Mouse (Mus musculus): ENCODE measurements around the gene Ube2f. TPM values are rescaled to one million over a fixed set of nuclear protein-coding genes. Genes with fewer than 3 reads are reported as not detected.
A peak's percentile ranks its signal among the peaks of the same experiment; 100 is the strongest.

The Ube2f gene
- total and polyA plus RNA-seq, 2 experiments from 2014 or later = 34.1 to 46.7 TPM

DNA sequence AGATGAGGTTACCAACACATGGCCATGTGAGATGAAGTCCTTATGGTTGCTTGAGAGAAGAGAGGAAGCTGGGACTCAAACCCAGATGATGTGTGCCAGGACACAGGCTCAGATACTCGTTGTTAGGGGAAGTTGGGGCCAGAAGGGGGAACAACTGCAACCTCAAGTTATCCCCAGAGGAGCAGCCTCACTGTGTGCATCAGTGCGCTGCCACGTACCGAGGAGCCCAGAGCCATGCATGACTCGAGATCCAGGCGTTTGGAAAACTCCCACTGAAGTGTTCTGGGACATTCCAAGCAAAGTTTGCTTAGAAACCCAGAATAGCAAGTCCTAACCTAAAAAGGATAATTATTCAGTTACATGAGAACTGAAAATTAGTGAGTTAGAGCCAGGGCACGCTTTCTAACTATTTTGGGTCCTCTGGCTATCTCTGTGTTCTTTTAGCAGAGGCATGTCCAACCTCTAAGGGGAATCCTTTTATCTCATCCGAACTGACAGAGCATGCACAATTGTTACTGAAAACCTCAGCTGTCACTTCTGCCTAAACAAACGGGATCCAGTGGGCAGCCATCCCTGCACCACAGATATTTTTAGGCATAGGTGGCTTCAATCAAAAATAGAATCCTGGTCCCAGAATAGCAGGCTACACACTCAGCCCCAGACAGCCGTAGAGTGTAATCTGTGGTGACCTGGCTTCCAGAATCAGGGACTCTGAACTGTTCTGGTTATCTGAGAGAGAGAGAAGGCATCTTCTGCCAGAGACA is 33.4 kb upstream of the Ube2f start:
- no peak overlapping the region for H3K4me2 ChIP-seq (ENCODE audit: low read depth, low read length)
- 0 out of 2 replicates have a peak overlapping the region, but pooled peaks have one; percentile 11 for H3K27ac ChIP-seq
- no peaks in the 10 kb centered on the region for H3K27me3 ChIP-seq (ENCODE audit: insufficient read depth, low read length)
- DNase-seq (ENCODE audit: low spot score) (no peak), ATAC-seq (no peak)
- WGBS = 45% methylated on average over 10 of the region's 10 CpGs
- H3K36me3 ChIP-seq (ENCODE audit: insufficient read depth, low read length) = no peaks in the 10 kb centered on the region
- H3K4me3 ChIP-seq (ENCODE audit: low read length) = no peak overlapping the region
- no peaks in the 10 kb centered on the region for H3K9me3 ChIP-seq (ENCODE audit: low read length)
- H3K4me1 ChIP-seq (ENCODE audit: insufficient read depth, low read length) = peaks cover 1% of the 10 kb centered on the region; the same call in 1 of the 2 replicates
- H3K9ac ChIP-seq (replicated peaks; ENCODE audit: low read length) = no peak overlapping the region
- no peak for TF ChIP-seq CTCF (IDR thresholded peaks at IDR 0.05; ENCODE audit: low read depth)

DNA sequence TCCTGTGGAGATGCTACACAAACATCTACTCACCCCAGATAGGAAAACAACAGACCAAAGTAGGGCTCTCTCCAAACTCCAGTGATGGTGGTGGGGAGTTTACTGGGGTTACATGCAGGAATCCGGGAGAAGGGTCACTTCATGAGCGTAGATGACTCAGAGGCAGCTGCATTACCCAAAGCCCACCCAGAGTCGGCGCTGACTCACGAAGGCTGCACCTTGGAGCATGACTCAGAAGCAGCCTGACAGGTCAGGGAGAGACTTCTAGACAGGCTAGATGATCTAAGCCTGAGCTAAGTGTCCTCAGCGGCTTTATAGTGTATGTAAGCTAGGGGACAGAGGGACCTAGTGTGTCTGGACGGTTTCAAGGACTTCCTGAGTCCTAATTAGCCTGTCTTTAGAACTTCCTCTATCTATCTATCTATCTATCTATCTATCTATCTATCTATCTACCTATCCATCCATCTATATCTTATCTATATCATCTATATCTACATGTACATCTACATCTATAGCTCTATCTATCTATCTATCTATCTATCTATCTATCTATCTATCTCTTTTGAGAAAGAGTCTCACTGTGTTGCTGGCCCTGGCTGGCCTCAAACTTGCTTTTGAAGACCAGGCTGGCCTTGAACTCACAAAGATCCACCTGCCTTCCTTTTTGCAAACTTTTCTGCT is 30.3 kb upstream of the Ube2f start:
- ATAC-seq (no peak), DNase-seq (ENCODE audit: low spot score) (no peak)
- H3K36me3 ChIP-seq (ENCODE audit: insufficient read depth, low read length) = no peaks in the 10 kb centered on the region
- no peak for TF ChIP-seq CTCF (IDR thresholded peaks at IDR 0.05; ENCODE audit: low read depth)
- WGBS = 85% methylated on average over 7 of the region's 7 CpGs
- H3K9ac ChIP-seq (replicated peaks; ENCODE audit: low read length) = no peak overlapping the region
- no peaks in the 10 kb centered on the region for H3K27me3 ChIP-seq (ENCODE audit: insufficient read depth, low read length)
- no peak overlapping the region for H3K4me2 ChIP-seq (ENCODE audit: low read depth, low read length)
- no peaks in the 10 kb centered on the region for H3K9me3 ChIP-seq (ENCODE audit: low read length)
- H3K4me3 ChIP-seq (ENCODE audit: low read length) = no peak overlapping the region
- H3K27ac ChIP-seq = no peak overlapping the region
- no peaks in the 10 kb centered on the region for H3K4me1 ChIP-seq (ENCODE audit: insufficient read depth, low read length)

DNA sequence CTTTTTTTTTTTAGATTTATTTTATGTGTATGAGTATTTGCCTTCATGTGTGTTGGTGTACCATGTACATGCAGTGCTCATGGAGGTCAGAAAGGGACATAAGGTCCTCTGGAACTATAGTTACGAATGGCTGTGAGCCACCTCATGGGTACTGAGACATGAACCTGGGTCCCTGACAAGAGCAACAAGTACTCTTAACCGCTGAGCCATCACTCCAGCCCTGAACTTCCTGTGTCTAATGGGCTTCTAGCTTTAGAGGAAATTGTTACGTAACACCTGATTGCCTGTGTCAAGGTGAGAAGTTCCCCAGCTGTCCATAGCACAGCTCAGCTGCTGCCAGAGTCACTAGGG is 29.8 kb upstream of the Ube2f start:
- H3K9me3 ChIP-seq (ENCODE audit: low read length) = no peaks in the 10 kb centered on the region
- TF ChIP-seq CTCF (IDR thresholded peaks at IDR 0.05; ENCODE audit: low read depth) = no peak
- H3K4me2 ChIP-seq (ENCODE audit: low read depth, low read length) = no peak overlapping the region
- H3K36me3 ChIP-seq (ENCODE audit: insufficient read depth, low read length) = no peaks in the 10 kb centered on the region
- DNase-seq (ENCODE audit: low spot score) = no peak
- H3K4me3 ChIP-seq (ENCODE audit: low read length) = no peak overlapping the region
- no peak for ATAC-seq
- no peak overlapping the region for H3K27ac ChIP-seq
- H3K4me1 ChIP-seq (ENCODE audit: insufficient read depth, low read length) = no peaks in the 10 kb centered on the region
- no peaks in the 10 kb centered on the region for H3K27me3 ChIP-seq (ENCODE audit: insufficient read depth, low read length)
- 92% methylated on average over 3 of the region's 3 CpGs for WGBS
- no peak overlapping the region for H3K9ac ChIP-seq (replicated peaks; ENCODE audit: low read length)

DNA sequence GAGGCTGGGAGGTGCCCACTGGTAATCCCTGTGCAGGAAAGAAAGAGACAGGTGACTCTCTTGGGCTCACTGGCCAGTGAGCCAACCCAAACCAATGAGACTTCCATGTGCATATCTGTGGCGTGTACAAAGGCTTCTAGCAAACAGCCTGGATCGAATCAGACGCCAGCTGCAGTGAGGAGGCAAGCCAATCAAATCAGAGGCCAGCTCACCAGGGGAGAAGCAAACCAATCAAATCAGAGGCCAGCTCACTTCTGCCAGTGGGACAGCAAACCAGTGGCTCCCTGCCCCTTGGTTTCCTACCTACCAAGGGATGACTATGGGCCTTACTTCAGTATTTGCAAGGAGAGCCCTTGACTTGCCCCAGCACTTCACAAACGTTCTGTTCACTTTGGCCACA is 23.5 kb upstream of the Ube2f start:
- Histone ChIP-seq H3K36me3 (ENCODE audit: insufficient read depth, low read length) (no peaks in the 10 kb centered on the region), H3K4me3 (ENCODE audit: low read length) (no peak overlapping the region), H3K27me3 (ENCODE audit: insufficient read depth, low read length) (no peaks in the 10 kb centered on the region), H3K4me2 (ENCODE audit: low read depth, low read length) (no peak overlapping the region), H3K9me3 (ENCODE audit: low read length) (no peaks in the 10 kb centered on the region), H3K27ac (no peak overlapping the region), H3K4me1 (ENCODE audit: insufficient read depth, low read length) (no peaks in the 10 kb centered on the region), H3K9ac (replicated peaks; ENCODE audit: low read length) (no peak overlapping the region)
- no peak for TF ChIP-seq CTCF (IDR thresholded peaks at IDR 0.05; ENCODE audit: low read depth)
- no peak for DNase-seq (ENCODE audit: low spot score)
- no peak for ATAC-seq
- WGBS = 75% methylated on average over 4 of the region's 4 CpGs

DNA sequence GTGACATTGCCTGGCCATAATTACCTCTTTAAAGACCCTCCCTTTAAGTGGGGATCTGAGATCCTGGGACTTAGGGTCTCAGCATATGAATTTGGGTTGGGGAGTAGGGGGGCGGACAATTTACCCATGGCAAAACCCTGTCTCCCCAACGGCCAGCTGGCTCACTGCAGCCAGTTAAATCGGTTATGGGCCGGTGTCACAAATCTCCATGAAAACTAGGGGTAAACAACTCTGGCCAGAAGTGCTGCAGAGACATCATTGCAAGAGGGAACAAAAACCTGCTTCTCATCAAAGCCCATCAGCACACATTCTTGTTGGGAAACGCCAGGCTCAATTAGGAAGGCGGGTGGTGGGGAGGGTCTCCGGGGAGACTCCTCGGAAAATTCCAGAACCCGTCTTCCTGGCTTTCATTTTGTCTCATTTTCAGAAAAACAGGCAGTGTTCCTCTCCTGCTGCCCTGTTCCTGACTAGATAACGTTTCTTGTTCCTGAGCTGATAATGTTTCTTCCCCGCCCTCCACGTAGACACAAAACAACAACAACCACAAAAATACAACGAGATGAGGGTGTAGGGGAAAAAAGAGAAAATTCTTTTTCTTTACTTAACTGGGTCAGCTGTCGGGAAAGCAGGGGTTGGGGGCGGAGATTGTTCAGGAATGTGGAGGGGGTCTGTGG is 22.6 kb upstream of the Ube2f start:
- no peak for TF ChIP-seq CTCF (IDR thresholded peaks at IDR 0.05; ENCODE audit: low read depth)
- DNase-seq (ENCODE audit: low spot score) (no peak), ATAC-seq (no peak)
- no peak overlapping the region for H3K9ac ChIP-seq (replicated peaks; ENCODE audit: low read length)
- H3K27ac ChIP-seq = no peak overlapping the region
- no peaks in the 10 kb centered on the region for H3K4me1 ChIP-seq (ENCODE audit: insufficient read depth, low read length)
- no peaks in the 10 kb centered on the region for H3K27me3 ChIP-seq (ENCODE audit: insufficient read depth, low read length)
- no peak overlapping the region for H3K4me3 ChIP-seq (ENCODE audit: low read length)
- WGBS = 57% methylated on average over 15 of the region's 15 CpGs
- no peaks in the 10 kb centered on the region for H3K36me3 ChIP-seq (ENCODE audit: insufficient read depth, low read length)
- H3K9me3 ChIP-seq (ENCODE audit: low read length) = no peaks in the 10 kb centered on the region
- H3K4me2 ChIP-seq (ENCODE audit: low read depth, low read length) = no peak overlapping the region

DNA sequence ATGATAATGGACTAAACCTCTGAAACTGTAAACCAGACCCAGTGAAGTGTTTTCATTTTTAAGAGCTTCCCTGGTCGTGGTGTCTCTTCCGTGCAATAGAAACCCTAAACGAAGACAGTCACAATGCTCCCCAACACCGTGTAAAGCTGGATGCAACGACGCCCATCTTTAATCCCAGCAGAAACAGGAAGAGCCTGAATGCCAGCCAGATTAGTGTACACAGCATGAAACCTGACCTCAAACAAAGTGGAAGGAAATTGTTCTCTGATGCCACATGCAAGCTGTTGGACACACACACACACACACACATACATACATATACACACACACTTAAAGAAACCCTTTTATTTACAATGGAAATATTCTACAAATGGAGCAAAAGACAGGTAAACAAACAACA is 19.0 kb upstream of the Ube2f start:
- no peaks in the 10 kb centered on the region for H3K4me1 ChIP-seq (ENCODE audit: insufficient read depth, low read length)
- no peaks in the 10 kb centered on the region for H3K36me3 ChIP-seq (ENCODE audit: insufficient read depth, low read length)
- ATAC-seq = no peak
- no peaks in the 10 kb centered on the region for H3K9me3 ChIP-seq (ENCODE audit: low read length)
- no peaks in the 10 kb centered on the region for H3K27me3 ChIP-seq (ENCODE audit: insufficient read depth, low read length)
- H3K4me2 ChIP-seq (ENCODE audit: low read depth, low read length) = no peak overlapping the region
- no peak for DNase-seq (ENCODE audit: low spot score)
- TF ChIP-seq CTCF (IDR thresholded peaks at IDR 0.05; ENCODE audit: low read depth) = no peak
- H3K9ac ChIP-seq (replicated peaks; ENCODE audit: low read length) = no peak overlapping the region
- no peak overlapping the region for H3K4me3 ChIP-seq (ENCODE audit: low read length)
- H3K27ac ChIP-seq = no peak overlapping the region
- 69% methylated on average over 6 of the region's 6 CpGs for WGBS
